Mouse (Mus musculus): Measurements from ENCODE around the gene F3.

- no peak for TF ChIP-seq CTCF (IDR thresholded peaks at IDR 0.05; ENCODE audit: low read depth, low read length)
- no peak for TF ChIP-seq GATA1 (IDR thresholded peaks at IDR 0.05; ENCODE audit: borderline replicate concordance, low read length)
- TF ChIP-seq POLR2AphosphoS5 (IDR thresholded peaks at IDR 0.05; ENCODE audit: insufficient replicate concordance, low read depth, low read length) = no peak
These were observed 43.9 kb upstream of the F3 start for GRCm38 (mm10) chr3:121679443-121679842.
